Mouse (Mus musculus) mature B cell (primary cell): Measurements from ENCODE around the gene Srsf3.

ENCODE experiments used
- in situ Hi-C: fragments of 300-500 bp; cut with MboI; formaldehyde crosslinking; loops from 2 replicates; pipeline ENCODE4 v1.14.3; 2019

Srsf3 gene

DNA sequence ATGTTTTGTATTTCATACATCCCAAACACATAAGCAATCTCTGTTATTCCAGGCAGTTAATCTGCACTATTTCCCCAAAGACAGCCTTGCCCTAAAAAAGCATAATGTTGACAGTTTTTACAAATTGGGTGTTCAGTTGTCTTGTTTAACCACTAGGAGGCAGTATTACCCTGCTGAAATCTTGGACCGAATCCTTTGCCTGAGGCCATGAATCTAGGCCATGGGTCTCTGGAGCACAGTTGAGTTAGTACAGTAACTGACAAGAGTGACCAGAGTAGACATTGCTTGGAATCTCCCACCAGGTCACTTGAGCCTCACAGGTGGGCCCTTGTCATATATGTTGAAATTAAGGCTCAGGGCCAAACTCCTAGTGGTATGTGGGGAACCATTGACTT, 12.5 kb downstream of the Srsf3 start:
- in situ Hi-C loops = loop anchor here (5.0 to 10.0 kb wide), 5 partner anchors 52 to 470 kb away; no protein-coding TSS in a partner anchor

GRCm38 (mm10) chr17:29045741-29046530, 13.5 kb downstream of the Srsf3 start:
- in situ Hi-C loops = loop anchor here (5.0 to 10.0 kb wide), 5 partner anchors 51 to 469 kb away; no protein-coding TSS in a partner anchor

- in situ Hi-C loops = loop anchor here (5.0 to 10.0 kb wide), 5 partner anchors 50 to 468 kb away; no protein-coding TSS in a partner anchor
These were observed 14.4 kb downstream of the Srsf3 start for GRCm38 (mm10) chr17:29046863-29047262.

DNA sequence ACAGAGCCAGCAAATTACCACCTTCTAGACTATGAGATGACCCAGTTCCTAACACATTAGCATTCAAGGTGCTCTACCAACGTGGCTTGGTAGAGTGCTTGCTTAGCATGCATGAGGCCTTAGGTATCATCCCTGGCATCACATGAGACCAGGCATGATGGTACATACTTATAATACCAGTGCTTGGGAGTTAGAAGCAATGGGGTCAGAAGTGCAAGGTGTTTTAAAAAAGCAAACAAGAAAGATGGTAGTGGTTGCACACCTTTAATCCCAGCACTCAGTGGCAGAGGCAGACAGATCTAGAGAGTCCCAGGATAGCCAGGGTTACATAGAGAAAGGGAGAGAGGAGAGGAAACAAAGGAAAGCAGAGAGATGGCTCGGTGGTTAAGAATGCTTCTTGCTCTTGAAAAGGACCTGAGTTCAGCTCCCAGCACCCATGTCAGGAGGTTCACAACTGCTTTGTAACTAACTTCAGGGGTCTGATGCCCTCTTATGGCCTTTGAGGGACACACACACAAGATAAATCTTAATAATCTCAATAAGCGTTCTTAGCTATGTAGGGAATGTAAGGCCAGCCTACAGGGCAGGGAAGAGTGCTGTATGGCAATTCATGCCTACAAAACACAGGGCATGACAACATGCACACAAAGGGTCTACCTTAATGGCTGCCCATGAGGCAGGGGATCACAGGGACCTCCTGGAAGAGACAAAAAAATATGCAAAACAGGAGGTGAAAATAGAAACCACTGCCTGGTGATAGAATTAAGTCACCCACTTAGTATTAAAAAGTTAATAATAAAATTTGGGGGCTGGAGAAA, 15.5 kb downstream of the Srsf3 start:
- in situ Hi-C loops = loop anchor here (5.0 to 10.0 kb wide), 5 partner anchors 49 to 467 kb away; no protein-coding TSS in a partner anchor

GRCm38 (mm10) chr17:29048748-29049507, 16.5 kb downstream of the Srsf3 start:
- in situ Hi-C loops = loop anchor here (5.0 to 10.0 kb wide), 5 partner anchors 48 to 466 kb away; no protein-coding TSS in a partner anchor

- in situ Hi-C loops = loop anchor here (5.0 to 10.0 kb wide), 5 partner anchors 48 to 465 kb away; no protein-coding TSS in a partner anchor
These were observed 17.1 kb downstream of the Srsf3 start for GRCm38 (mm10) chr17:29049508-29049889.

DNA sequence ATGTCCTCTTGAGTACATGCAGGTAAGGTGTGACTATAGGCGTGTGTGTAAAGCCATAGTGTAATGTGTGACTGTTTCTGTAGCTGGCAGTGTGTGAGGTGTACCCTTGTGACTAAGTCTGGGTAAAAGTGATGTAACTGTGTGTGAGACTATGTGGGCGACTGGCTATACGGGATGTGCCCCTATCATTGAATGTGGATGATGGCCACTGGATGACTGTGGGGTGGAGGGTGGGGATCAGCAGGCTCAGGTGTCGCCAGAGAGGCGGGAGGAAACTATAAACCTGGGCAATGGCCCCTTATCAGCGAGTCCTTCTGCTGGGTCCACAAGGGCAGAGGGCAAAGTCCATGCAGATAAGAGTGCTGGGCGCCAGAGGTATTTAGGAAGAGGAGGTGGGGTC, 17.5 kb downstream of the Srsf3 start:
- in situ Hi-C loops = loop anchor here (5.0 to 10.0 kb wide), 5 partner anchors 47 to 465 kb away; no protein-coding TSS in a partner anchor

DNA sequence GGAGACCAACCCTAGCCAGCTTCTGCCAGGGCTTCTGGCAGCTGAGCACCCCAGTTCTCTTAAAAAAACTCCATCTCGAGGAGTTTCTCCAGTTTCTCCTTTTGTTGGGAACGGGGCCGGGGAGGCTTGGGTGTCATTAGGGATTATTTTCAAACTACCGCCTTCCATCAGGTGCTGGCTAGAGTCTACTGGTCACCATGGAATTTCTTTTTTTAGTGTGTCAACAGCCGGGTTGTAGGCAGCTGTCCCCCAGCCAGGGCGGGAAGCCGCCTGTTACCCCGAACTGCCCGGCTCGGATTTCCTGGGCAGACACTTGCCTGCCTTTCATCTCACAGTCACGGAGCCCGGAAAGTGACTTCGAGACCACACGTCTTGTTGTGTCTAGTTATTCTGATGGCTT, 18.4 kb downstream of the Srsf3 start:
- in situ Hi-C loops = no loop called here

DNA sequence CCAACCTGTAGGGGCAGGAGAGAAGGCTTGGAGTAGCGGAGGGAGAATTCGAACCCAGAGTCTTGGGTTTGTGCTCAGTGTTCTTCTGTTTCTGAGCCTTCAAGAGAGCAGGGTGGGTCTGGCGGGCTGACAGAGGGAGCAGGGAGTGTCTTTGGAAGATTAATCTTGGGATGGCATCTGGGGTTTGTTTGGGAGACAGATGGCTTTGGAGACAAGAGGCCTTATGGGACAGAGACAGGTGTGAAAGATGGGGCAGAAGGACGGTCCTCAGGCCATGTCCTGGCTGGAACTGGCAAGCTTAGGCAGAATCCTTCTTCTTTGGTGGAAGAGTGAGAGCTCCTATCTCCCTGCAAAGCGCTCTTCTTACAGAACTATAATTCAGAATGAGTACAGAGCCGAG, 20.6 kb downstream of the Srsf3 start:
- in situ Hi-C loops = no loop called here

DNA sequence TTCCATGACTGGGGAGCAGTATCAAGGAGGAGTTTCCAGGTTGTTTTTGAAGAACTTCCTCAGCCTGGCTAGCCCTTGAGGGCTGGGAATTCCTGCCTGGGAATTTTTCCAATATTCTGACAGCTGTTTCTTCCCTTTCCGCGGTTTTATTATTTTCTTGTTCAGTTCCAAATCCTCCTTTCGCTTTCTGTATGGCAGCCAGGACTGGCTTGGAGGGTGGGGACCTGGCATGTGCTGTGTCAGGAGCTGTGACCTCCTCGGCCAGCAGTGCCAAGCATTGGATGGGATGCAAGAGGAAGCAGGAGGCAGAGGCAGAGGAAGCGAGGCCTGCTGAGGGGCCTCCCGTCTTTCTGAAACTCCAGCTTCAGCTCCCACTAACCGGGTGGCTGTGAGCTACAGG, 21.4 kb downstream of the Srsf3 start:
- in situ Hi-C loops = no loop called here

DNA sequence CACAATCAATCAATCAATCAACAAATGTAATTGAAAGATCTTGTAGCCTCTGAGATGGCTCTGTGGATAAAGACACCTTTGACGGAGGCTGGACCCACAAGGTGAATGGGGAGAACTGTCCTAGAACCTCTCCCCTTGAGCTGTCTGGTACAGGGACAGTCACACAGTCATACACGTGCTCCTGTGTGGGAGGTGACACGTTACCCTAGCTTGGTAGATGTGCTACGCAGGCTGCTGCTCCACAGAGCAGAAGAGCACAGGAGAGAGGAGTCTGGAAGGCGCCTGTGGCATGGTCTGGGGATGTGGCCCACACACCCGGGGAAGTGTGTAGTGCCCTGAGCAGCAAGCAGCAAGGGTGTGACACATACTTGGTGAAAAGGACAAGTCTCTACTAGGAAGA, 22.0 kb downstream of the Srsf3 start:
- in situ Hi-C loops = no loop called here

- in situ Hi-C loops = no loop called here
These were observed 23.2 kb downstream of the Srsf3 start for GRCm38 (mm10) chr17:29055586-29055985.

- in situ Hi-C loops = no loop called here
These were observed 23.8 kb downstream of the Srsf3 start for GRCm38 (mm10) chr17:29056207-29056606.

DNA sequence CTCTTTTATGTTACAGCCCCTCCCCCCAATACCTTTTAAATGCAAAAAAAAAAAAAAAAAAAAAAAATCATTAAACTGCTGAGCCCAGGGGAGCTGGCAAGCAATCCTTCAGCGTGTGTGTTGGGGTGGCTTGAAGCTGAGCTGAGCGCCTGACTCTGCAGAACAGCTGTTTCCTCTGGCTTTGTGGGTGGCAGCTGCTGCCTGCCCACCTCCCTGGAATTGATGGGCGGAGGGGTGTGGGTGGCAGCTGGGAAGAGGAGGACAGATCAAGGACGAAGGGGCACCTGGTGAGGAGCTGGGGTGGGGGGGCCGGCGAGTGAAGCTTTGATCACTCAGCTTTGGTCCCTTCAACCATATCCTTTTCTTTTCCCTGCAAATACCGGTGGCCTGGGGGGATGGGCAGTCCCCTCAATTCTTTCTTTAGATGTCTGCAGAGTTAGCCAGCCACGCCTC, 24.3 kb downstream of the Srsf3 start:
- in situ Hi-C loops = no loop called here

- in situ Hi-C loops = no loop called here
These were observed 25.0 kb downstream of the Srsf3 start for GRCm38 (mm10) chr17:29057361-29057890.

DNA sequence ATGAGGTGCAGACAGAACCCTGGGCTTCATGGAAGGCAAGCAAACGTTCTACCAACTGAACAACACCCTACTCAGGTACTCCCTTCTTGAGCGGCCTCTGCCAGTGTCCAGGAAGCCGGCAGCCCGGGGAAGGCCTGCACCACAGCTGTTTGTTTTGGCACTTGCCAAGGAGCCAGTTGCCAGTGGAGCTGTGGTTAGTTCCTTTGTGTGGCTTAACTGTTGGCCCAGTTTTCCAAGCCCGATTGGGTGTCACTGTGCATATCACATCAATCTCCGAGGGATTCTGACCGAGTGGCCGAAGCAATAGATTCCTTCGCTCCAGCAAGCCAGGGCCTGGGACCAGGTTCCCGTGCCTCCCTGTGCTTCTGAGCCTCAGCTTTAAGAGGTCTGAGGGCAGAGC, 25.5 kb downstream of the Srsf3 start:
- in situ Hi-C loops = no loop called here

- in situ Hi-C loops = no loop called here
These were observed 26.1 kb downstream of the Srsf3 start for GRCm38 (mm10) chr17:29058487-29058886.

DNA sequence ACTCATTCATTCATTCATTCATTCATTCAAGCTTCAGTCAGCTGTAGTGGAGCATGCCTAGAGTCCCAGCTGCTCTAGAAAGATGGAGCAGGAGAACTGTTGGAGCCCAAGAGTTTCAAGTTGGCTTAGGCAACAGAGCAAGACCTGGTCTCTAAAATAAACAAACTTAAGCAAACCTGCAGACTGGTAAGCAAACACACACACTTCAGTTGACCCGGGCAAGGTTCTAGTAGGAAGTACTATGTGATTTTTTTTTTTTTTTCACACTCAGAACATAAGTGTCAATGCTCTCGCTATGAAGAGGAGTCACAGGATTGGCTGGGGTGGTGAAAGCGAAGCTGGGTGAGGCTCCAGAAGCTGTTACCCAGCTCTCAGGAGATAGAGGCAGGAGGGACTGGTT, 27.2 kb downstream of the Srsf3 start:
- in situ Hi-C loops = no loop called here

GRCm38 (mm10) chr17:29060946-29061345, 28.5 kb downstream of the Srsf3 start:
- in situ Hi-C loops = no loop called here

DNA sequence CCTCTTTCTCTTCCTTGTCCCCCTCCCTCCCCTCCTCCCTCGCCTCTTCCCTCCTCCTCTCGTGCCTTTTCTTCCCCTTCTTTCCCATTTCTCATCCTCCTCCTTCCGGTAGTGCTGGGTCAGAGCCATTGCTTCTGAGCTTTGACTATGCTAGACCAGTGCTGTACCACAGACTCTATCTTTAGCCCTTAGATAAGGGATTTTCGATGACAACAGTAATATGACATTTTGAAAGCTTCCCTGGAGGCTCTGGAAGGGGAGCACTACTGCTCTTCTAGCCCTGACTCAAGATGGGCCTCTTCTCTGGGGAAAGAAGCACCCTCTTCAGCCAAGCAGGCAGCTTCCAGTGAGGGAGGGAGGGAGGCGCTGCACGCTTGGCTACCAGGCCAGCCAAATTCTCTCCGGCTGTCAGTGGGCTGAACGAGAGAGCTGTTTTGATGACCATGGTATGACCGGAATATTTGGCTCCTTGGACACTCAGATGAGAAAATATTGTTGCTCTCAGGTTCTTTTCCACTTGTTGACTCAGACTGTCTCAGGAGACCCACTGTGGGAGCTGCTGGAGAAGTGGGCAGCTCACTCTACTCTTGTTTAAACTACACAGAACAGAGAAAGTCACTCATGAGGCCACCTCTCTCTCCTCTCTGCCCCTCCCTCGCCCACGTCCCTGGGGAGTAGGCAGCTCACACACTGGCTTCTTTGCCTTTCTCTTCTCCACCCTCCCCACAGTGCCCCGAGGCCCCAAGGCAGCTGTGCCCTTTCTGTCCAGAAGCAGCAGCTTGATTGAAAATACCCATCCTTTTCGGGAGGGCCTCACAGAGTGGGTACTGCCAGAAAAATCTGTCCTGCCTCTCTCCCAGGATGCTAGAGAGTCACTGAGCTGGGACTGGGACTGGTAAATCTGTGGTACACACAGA, 29.9 kb downstream of the Srsf3 start:
- in situ Hi-C loops = no loop called here
